Mouse (Mus musculus): Measurements from ENCODE around the gene Dis3l2. TPM values are rescaled to one million over a fixed set of nuclear protein-coding genes. Genes with fewer than 3 reads are reported as not detected.

The Dis3l2 gene
- polyA plus RNA-seq, 1 experiment, result 19.8 TPM

DNA sequence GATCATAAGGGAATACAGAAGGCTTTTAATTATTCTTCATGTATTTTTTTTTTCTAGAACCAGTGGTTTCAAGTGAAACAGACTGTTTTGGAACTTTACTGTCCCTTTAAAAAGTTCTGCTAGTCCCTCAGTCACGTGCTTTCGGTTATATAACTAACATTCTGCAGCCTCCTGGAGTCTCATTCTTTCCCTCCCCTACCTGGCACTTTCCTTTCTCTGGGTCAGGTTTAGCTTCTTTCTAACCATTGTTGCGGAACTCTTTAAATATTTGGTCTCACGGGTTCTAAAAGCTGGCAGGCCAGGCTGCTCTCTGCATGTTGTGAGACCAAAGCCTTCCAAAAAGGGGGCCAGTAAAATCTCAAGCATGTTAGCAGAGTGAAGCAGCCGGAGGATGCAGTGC, 222.2 kb downstream of the Dis3l2 start:
- DNase-seq, result no peak
- H3K4me1 ChIP-seq (replicated peaks; ENCODE audit: control insufficient read depth, insufficient read depth, low read length), result no peaks in the 10 kb centered on the region
- H3K4me3 ChIP-seq (ENCODE audit: control insufficient read depth, insufficient read depth, low read length), result no peak overlapping the region
- WGBS, result 95% methylated on average over 5 of the region's 5 CpGs
- no peak for TF ChIP-seq POLR2A (IDR thresholded peaks at IDR 0.05; ENCODE audit: control insufficient read depth, extremely low read depth, insufficient read depth, low read length, poor library complexity)
- no peak for TF ChIP-seq CTCF (IDR thresholded peaks at IDR 0.05; ENCODE audit: borderline replicate concordance, control insufficient read depth, extremely low read depth, insufficient read depth, low read length, poor library complexity)
- H3K36me3 ChIP-seq (ENCODE audit: control insufficient read depth, insufficient read depth, low read length), result no peaks in the 10 kb centered on the region
- no peak overlapping the region for H3K27ac ChIP-seq (ENCODE audit: control insufficient read depth, insufficient read depth, low read length)
- no peaks in the 10 kb centered on the region for H3K27me3 ChIP-seq (ENCODE audit: control insufficient read depth, insufficient read depth, low read length)

DNA sequence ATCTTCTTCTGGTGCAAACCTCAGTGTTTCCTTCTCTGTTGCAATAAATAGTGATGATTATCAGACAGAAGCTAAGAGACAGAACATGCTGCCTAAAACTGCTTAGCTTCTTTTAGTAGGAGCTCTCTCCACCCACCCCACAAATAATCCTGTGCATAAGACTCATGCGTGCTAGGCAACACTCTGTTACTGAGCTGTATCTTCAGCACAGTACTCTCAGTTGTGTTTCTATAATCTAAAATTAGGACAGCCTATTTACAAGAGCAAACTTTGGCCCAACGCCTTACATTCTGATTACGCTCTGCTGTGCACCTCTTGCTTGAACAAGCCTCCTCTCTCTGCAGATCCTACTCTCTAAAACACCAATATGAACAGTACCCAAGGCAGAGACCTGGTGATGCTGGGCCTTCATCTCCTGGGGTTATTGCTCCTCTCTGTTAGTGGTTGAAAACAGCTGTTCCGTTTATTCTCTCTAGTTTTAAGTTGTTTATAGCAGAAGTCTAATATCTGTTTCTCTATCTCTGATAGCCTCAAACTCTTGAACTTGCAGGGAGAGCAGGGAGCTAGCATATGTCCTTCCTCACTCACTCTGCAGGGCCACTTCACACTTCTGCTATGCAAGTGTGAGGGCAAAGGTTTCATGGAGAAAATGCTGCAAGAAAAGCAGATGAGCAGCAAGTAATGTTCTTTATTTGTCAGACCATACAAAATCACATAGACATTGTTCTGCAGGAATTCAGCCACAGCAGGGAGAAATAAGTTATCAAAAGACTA, 228.2 kb downstream of the Dis3l2 start:
- no peak for DNase-seq
- Histone ChIP-seq H3K27me3 (ENCODE audit: control insufficient read depth, insufficient read depth, low read length) (no peaks in the 10 kb centered on the region), H3K27ac (ENCODE audit: control insufficient read depth, insufficient read depth, low read length) (no peak overlapping the region), H3K36me3 (ENCODE audit: control insufficient read depth, insufficient read depth, low read length) (0 out of 2 replicates have a peak, but pooled peaks cover 5% of the 10 kb centered on the region), H3K4me3 (ENCODE audit: control insufficient read depth, insufficient read depth, low read length) (no peak overlapping the region), H3K4me1 (replicated peaks; ENCODE audit: control insufficient read depth, insufficient read depth, low read length) (no peaks in the 10 kb centered on the region)
- TF ChIP-seq POLR2A (IDR thresholded peaks at IDR 0.05; ENCODE audit: control insufficient read depth, extremely low read depth, insufficient read depth, low read length, poor library complexity) (no peak), CTCF (IDR thresholded peaks at IDR 0.05; ENCODE audit: borderline replicate concordance, control insufficient read depth, extremely low read depth, insufficient read depth, low read length, poor library complexity) (no peak)
- WGBS, result 97% methylated on average over 4 of the region's 4 CpGs

DNA sequence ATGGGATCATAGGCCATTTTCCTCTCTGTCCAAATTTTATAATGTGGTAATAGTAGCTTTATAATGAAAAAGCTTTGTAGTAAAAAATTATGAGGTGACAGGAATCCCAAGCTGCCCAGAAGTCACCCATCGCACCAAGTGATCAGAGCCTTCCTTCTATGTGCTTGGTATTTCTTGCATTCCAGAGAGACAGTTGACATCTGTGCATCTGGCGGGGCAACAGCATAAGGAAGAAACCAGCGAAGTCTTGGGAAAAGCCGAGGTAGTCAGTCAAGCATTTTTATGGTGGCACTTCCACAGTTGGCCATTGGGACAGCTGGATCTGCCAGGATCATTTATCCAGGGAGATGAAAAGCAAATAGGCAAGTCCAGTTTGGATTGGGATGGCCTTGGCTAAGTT, 229.2 kb downstream of the Dis3l2 start:
- no peak overlapping the region for H3K4me3 ChIP-seq (ENCODE audit: control insufficient read depth, insufficient read depth, low read length)
- TF ChIP-seq POLR2A (IDR thresholded peaks at IDR 0.05; ENCODE audit: control insufficient read depth, extremely low read depth, insufficient read depth, low read length, poor library complexity) (no peak), CTCF (IDR thresholded peaks at IDR 0.05; ENCODE audit: borderline replicate concordance, control insufficient read depth, extremely low read depth, insufficient read depth, low read length, poor library complexity) (no peak)
- H3K27me3 ChIP-seq (ENCODE audit: control insufficient read depth, insufficient read depth, low read length), result no peaks in the 10 kb centered on the region
- no peak overlapping the region for H3K27ac ChIP-seq (ENCODE audit: control insufficient read depth, insufficient read depth, low read length)
- no peaks in the 10 kb centered on the region for H3K4me1 ChIP-seq (replicated peaks; ENCODE audit: control insufficient read depth, insufficient read depth, low read length)
- H3K36me3 ChIP-seq (ENCODE audit: control insufficient read depth, insufficient read depth, low read length), result 0 out of 2 replicates have a peak, but pooled peaks cover 5% of the 10 kb centered on the region
- DNase-seq, result no peak
- 97% methylated on average over 4 of the region's 4 CpGs for WGBS

DNA sequence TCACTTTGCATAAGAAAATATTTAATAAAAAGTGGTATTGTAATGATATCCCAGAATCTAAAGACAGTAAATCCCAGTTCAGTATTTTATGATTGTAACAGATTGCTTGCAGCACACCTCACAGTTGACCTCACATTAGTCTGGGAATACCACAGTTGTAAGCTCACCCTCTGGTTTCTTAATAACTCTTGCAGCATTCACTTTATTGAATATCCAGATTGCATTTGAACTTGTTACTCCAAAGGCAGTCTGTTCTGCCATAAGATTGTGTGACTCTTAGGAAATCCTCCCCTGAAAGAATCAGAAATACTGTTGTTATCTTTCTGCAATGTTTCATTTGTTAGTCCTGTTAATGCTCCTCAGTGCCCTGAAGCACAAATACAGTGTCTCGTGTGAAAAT, 230.0 kb downstream of the Dis3l2 start:
- Histone ChIP-seq H3K4me3 (ENCODE audit: control insufficient read depth, insufficient read depth, low read length) (no peak overlapping the region), H3K4me1 (replicated peaks; ENCODE audit: control insufficient read depth, insufficient read depth, low read length) (no peaks in the 10 kb centered on the region), H3K27ac (ENCODE audit: control insufficient read depth, insufficient read depth, low read length) (no peak overlapping the region), H3K36me3 (ENCODE audit: control insufficient read depth, insufficient read depth, low read length) (0 out of 2 replicates have a peak, but pooled peaks cover 5% of the 10 kb centered on the region), H3K27me3 (ENCODE audit: control insufficient read depth, insufficient read depth, low read length) (no peaks in the 10 kb centered on the region)
- TF ChIP-seq CTCF (IDR thresholded peaks at IDR 0.05; ENCODE audit: borderline replicate concordance, control insufficient read depth, extremely low read depth, insufficient read depth, low read length, poor library complexity) (no peak), POLR2A (IDR thresholded peaks at IDR 0.05; ENCODE audit: control insufficient read depth, extremely low read depth, insufficient read depth, low read length, poor library complexity) (no peak)
- no peak for DNase-seq
- WGBS, result 100% methylated on average over 1 of the region's 1 CpGs

DNA sequence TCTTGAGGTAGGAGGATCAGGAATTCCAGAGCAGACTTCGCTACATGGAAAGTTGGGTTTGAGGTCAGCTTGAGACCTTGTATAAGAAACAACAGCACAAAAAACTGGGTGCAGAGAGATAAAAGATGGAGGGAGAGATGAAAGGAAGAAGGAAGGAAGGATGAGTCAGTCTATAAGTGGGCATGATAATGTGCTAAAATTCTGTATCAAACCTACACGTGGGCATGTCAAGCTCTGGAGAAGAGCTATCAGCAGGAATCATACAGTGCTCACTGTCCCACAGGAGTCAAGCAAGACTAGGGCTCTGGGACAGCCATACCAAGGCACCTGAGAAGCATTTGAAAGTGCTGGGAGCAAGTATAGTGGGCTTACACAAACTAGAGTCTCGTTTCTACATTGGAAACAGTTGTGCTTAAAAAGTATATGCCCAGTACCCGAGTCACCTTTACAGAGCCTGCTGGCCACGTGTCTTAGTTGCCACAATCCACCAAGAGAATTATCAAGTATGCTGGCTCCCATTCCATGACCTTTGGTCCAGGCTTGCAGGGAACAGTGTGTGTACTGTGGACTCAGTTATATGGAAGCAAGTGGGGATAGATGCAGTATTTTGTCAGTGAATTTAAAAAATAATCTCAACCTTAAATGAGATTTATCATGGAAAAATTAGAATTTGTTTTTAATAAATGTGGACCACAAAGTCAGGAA, 248.0 kb downstream of the Dis3l2 start:
- WGBS, result 86% methylated on average over 5 of the region's 5 CpGs
- no peak overlapping the region for H3K27ac ChIP-seq (ENCODE audit: control insufficient read depth, insufficient read depth, low read length)
- no peak for DNase-seq

DNA sequence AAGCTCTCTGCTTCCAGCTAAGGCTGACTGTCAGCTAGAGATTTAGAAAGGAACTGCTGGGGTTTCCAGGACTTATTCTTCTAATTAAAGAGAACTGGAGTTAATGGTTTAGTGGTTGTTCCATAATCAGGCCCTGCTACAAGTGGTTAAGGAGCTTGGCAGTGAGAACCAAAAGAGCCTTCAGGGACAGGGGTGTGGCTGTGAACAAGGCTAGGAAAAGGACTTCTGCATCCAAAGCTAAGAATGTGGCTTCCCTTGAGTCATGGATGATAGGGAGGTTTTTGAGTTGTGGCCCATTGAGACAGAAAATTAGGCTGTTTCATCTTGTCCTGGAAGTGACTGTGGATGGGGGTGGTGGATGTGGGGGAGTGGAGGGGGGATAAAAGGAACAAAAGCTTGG, 252.2 kb downstream of the Dis3l2 start:
- Histone ChIP-seq H3K4me3 (ENCODE audit: control insufficient read depth, insufficient read depth, low read length) (no peak overlapping the region), H3K4me1 (replicated peaks; ENCODE audit: control insufficient read depth, insufficient read depth, low read length) (no peaks in the 10 kb centered on the region), H3K36me3 (ENCODE audit: control insufficient read depth, insufficient read depth, low read length) (no peaks in the 10 kb centered on the region), H3K27ac (ENCODE audit: control insufficient read depth, insufficient read depth, low read length) (no peak overlapping the region), H3K27me3 (ENCODE audit: control insufficient read depth, insufficient read depth, low read length) (no peaks in the 10 kb centered on the region)
- no peak for TF ChIP-seq POLR2A (IDR thresholded peaks at IDR 0.05; ENCODE audit: control insufficient read depth, extremely low read depth, insufficient read depth, low read length, poor library complexity)
- TF ChIP-seq CTCF (IDR thresholded peaks at IDR 0.05; ENCODE audit: borderline replicate concordance, control insufficient read depth, extremely low read depth, insufficient read depth, low read length, poor library complexity), result no peak
- no peak for DNase-seq

More for the DNA sequence above, 248.0 kb downstream of the Dis3l2 start:
- H3K4me3 ChIP-seq (ENCODE audit: control insufficient read depth, insufficient read depth, low read length), result no peak overlapping the region
- H3K27me3 ChIP-seq (ENCODE audit: control insufficient read depth, insufficient read depth, low read length), result no peaks in the 10 kb centered on the region
- no peaks in the 10 kb centered on the region for H3K4me1 ChIP-seq (replicated peaks; ENCODE audit: control insufficient read depth, insufficient read depth, low read length)
- H3K36me3 ChIP-seq (ENCODE audit: control insufficient read depth, insufficient read depth, low read length), result no peaks in the 10 kb centered on the region
- TF ChIP-seq CTCF (IDR thresholded peaks at IDR 0.05; ENCODE audit: borderline replicate concordance, control insufficient read depth, extremely low read depth, insufficient read depth, low read length, poor library complexity) (no peak), POLR2A (IDR thresholded peaks at IDR 0.05; ENCODE audit: control insufficient read depth, extremely low read depth, insufficient read depth, low read length, poor library complexity) (no peak)

All from thymus, adult 2 months (tissue).